Mouse (Mus musculus): ENCODE results near the gene Pkp3. TPM values are rescaled to one million over a fixed set of nuclear protein-coding genes. Genes with fewer than 3 reads are reported as not detected.
A peak's percentile ranks its signal among the peaks of the same experiment; 100 is the strongest.

Gene Pkp3
- total RNA-seq, 2 experiments from 2014 or later = not detected

GRCm38 (mm10) chr7:141103161-141103560, 25.1 kb downstream of the Pkp3 start:
- H3K4me3 ChIP-seq = no peak overlapping the region
- no peak for TF ChIP-seq CTCF (IDR thresholded peaks at IDR 0.05)
- H3K27ac ChIP-seq = no peak overlapping the region
- no peak for DNase-seq
- intact Hi-C loops (cut with DNase I) = no loop called here

GRCm38 (mm10) chr7:141115874-141116273, 37.9 kb downstream of the Pkp3 start:
- TF ChIP-seq CTCF (IDR thresholded peaks at IDR 0.05) = no peak
- Histone ChIP-seq H3K27ac (no peak overlapping the region), H3K4me3 (no peak overlapping the region)
- intact Hi-C loops (cut with DNase I) = no loop called here
- no peak for DNase-seq

- DNase-seq = no peak
- Histone ChIP-seq H3K27ac (no peak within 1 kb of the TSS), H3K4me3 (no peak within 1 kb of the TSS)
- TF ChIP-seq CTCF (IDR thresholded peaks at IDR 0.05) = no peak
- intact Hi-C loops (cut with DNase I) = no loop called here
Measured at GRCm38 (mm10) chr7:141117636-141118035, 39.6 kb downstream of the Pkp3 start, which contains the start of gene Ano9. Gene Ano9, minus strand, starts transcription at chr7:141117806.

GRCm38 (mm10) chr7:141119487-141119886, 41.5 kb downstream of the Pkp3 start:
- H3K4me3 ChIP-seq = no peak overlapping the region
- TF ChIP-seq CTCF (IDR thresholded peaks at IDR 0.05) = no peak
- H3K27ac ChIP-seq = no peak overlapping the region
- DNase-seq = no peak
- intact Hi-C loops (cut with DNase I) = no loop called here

DNA sequence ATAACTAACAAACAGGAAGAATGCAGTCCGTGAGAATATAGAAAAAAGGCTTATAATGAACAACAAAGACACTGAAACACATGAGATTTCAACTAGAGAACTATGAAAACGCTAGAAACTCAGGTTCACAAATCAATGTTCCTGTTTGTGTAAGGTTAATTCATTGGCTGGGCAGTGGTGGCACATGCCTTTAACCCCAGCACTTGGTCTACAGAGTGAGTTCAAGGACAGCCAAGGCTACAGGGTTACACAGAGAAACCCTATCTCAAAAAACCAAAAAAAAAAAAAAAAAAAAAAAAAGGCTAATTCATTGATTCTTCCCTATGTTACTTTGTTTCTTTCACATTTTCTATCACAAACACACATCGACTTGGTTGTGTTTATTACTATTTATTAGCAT, 42.6 kb downstream of the Pkp3 start:
- no peak for DNase-seq
- intact Hi-C loops (cut with DNase I) = no loop called here
- TF ChIP-seq CTCF (IDR thresholded peaks at IDR 0.05) = no peak
- Histone ChIP-seq H3K27ac (no peak overlapping the region), H3K4me3 (no peak overlapping the region)

DNA sequence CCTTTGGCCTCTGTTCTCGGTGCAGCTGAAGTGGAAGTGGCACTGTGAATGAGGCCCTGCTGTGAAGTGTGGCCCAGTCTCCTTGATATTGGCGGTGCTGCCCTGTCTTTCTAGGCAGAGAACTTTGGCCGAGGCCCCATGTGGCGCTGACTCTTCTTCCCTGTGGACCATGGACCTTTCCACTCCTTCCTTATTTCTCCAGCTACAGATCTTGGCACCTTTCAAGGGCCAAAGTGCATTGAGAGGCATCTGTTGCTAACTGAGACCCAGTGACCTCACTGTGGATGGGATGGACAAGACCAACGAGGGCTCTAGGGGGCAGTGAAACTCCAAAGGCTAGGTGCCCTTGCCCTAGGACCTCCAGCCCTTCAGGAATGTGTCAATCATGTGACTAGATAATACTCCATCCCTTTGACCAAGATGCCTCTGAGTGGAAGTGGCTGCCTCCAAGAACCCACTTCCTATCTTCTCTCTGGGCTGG, 43.1 kb downstream of the Pkp3 start:
- H3K27ac ChIP-seq = peak overlapping the region; percentile 13
- no peak for DNase-seq
- H3K4me3 ChIP-seq = no peak overlapping the region
- intact Hi-C loops (cut with DNase I) = no loop called here
- no peak for TF ChIP-seq CTCF (IDR thresholded peaks at IDR 0.05)

DNA sequence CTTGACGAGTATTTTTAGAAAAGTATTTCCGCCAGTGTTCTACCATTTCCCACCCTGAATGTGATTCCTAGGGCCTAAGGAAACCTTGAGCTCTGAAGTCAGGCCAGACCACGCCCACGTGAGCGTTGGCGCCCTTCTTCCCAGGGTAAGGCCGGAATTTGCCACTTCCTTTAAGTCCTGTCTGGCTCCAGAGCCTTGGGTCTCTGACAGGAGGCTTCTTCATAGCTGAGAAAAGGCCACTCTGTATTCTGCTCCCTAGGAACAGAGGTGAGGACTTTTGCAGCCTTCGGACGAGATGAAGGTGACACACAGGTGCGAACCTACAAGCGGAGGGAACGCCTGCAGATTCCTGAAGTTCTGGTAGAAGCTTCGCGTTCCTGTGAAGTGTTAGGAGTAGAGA, 44.2 kb downstream of the Pkp3 start, which contains the start of gene Ptdss2:
Gene Ptdss2 (plus strand): TSS at position 138 of the 400 bp plus-strand sequence.
- peak within 1 kb of the TSS; percentile 89 for H3K27ac ChIP-seq
- intact Hi-C loops (cut with DNase I) = loop anchor here (2.0 kb wide), 1 partner anchor 51 kb away; the partner anchor contains the start of gene Rnh1
- TF ChIP-seq CTCF (IDR thresholded peaks at IDR 0.05) = no peak
- peak within 1 kb of the TSS; percentile 73 for H3K4me3 ChIP-seq
- DNase-seq = peak; percentile 49

DNA sequence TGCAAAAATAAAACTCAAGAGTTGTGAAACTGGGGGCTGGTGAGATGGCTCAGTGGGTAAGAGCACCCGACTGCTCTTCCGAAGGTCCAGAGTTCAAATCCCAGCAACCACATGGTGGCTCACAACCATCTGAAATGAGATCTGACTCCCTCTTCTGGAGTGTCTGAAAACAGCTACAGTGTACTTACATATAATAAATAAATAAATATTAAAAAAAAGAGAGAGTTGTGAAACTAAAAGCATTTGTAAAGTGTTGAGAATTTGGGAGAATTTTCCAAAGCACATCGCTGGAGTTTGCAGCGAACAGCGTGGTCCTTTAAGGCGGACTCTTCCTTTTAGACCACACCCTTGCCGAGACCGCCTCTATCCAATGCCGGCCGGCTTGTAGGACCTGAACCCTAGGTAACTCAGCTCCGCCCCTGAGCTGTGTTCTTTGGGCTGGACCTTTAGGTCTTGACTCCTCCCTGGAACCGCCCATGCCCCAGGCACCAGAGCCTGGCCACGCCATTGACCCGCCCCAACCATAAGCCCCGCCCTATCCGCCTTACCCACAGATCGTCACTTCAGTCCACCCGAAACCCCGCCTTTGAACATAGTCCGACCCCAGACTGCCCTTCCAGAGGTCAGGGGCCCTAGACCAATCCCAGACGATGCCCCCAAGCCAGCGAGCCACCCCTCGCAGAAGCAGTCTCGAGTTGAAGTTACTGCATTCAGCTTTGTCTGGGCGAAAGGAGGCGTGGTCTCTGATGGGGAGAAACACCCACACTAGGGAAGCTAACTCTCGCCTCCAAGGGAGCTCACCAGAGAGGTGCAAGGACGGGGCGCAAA, 44.9 kb downstream of the Pkp3 start:
- Histone ChIP-seq H3K27ac (peak overlapping the region; percentile 89), H3K4me3 (peak overlapping the region; percentile 73)
- intact Hi-C loops (cut with DNase I) = loop anchor here (2.0 kb wide), 1 partner anchor 50 kb away; the partner anchor contains the start of gene Rnh1
- peak; percentile 97 for DNase-seq
- peak; percentile 2; the same call in 1 of the 2 replicates for TF ChIP-seq CTCF (IDR thresholded peaks at IDR 0.05)

- intact Hi-C loops (cut with DNase I) = loop anchor here (2.0 kb wide), 1 partner anchor 49 kb away; the partner anchor contains the start of gene Rnh1
- H3K27ac ChIP-seq = peak overlapping the region; percentile 89
- TF ChIP-seq CTCF (IDR thresholded peaks at IDR 0.05) = no peak
- H3K4me3 ChIP-seq = peak overlapping the region; percentile 73
- DNase-seq = no peak
Measured at GRCm38 (mm10) chr7:141123517-141123856, 45.5 kb downstream of the Pkp3 start.

- DNase-seq = peak; percentile 93
- intact Hi-C loops (cut with DNase I) = no loop called here
- Histone ChIP-seq H3K27ac (peak overlapping the region; percentile 86), H3K4me3 (peak overlapping the region; percentile 86)
- TF ChIP-seq CTCF (IDR thresholded peaks at IDR 0.05) = no peak
Measured at GRCm38 (mm10) chr7:141131024-141131820, 53.2 kb downstream of the Pkp3 start.

DNA sequence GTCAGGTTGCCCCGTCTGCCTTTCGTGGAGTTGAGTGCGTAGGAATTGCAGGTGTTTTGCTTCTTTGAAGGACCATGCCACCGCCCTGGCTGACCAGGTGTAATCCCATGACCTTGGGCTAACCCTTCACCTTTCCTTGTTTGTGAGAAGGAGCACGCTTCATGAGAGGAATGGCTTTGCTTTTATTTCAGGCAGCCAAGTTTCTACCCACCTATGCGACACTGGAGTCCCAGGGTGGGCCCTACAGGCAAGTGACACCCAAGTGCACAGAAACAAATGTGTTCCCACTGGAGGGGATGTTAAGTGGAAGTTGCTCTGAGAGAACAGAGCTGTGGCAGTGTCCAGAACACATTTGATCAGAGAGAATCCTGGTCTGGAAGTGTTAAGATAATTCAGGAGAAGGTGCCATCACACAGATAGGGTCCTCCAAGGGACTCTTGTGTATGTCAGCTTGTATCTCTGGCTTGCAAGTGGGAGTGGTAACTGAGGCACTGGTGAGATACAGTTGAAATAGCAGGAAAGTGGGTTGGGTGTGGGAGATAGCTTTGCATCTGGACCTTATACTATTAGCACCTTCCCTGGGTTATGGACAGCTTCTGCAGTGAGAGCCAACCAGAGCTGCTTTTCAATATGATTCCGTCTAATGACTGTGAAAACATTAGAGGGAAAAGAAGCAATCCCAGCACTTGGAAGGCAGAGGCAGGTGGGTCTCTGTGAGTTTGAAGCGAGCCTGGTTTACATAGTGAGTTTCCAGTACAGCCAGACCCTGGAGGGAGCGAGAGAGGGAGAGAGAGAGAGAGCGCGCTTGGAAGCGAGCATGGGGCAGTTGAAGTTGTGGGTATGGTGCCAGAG, 54.1 kb downstream of the Pkp3 start:
- DNase-seq = no peak
- Histone ChIP-seq H3K4me3 (peak overlapping the region; percentile 86), H3K27ac (peak overlapping the region; percentile 86)
- intact Hi-C loops (cut with DNase I) = no loop called here
- no peak for TF ChIP-seq CTCF (IDR thresholded peaks at IDR 0.05)

Other genes starting within 250 kb of the Pkp3 start
- not detected for gene Urah, start 243.2 kb upstream of the Pkp3 start, total RNA-seq (2021)
- gene Scgb1c1, start 232.7 kb upstream of the Pkp3 start, total RNA-seq (2021) = not detected
- gene Odf3, start 230.4 kb upstream of the Pkp3 start, total RNA-seq (2021) = not detected
- gene Gm45785, start 221.9 kb upstream of the Pkp3 start, total RNA-seq (2021) = not detected
- 10 to 100 TPM; 12.7 TPM for gene Ric8a, start 221.3 kb upstream of the Pkp3 start, total RNA-seq (2021)
- 1 to 10 TPM; 6.0 to 6.9 TPM for gene Bet1l, start 220.6 kb upstream of the Pkp3 start, total RNA-seq (2021)
- 10 to 100 TPM; 84.5 to 89.3 TPM for gene Psmd13, start 196.2 kb upstream of the Pkp3 start, total RNA-seq (2021)
- 10 to 100 TPM; 20.4 to 27.3 TPM for gene Sirt3, start 195.9 kb upstream of the Pkp3 start, total RNA-seq (2021)
- 1,000 to 10,000 TPM; 2,055 to 2,295 TPM for gene Cox8b, start 177.8 kb upstream of the Pkp3 start, total RNA-seq (2021)
- not detected for gene Nlrp6, start 157.3 kb upstream of the Pkp3 start, total RNA-seq (2021)
- gene Pgghg, start 136.8 kb upstream of the Pkp3 start, total RNA-seq (2021) = 1 to 10 TPM; 3.8 to 5.6 TPM
- gene Ifitm5, start 127.9 kb upstream of the Pkp3 start, total RNA-seq (2021) = under 1 TPM in 1 of 2 experiments, not detected in 1; 0.33 TPM
- gene Gm45717, start 122.3 kb upstream of the Pkp3 start, total RNA-seq (2021) = not detected
- 10 to 100 TPM; 42.2 to 82.6 TPM for gene Ifitm2, start 122.2 kb upstream of the Pkp3 start, total RNA-seq (2021)
- gene Ifitm1, start 111.0 kb upstream of the Pkp3 start, total RNA-seq (2021) = 1 to 10 TPM in 1 of 2 experiments, under 1 TPM in 1; 0.69 to 1.4 TPM
- 10 to 100 TPM; 30.8 to 49.0 TPM for gene Ifitm3, start 67.4 kb upstream of the Pkp3 start, total RNA-seq (2021)
- gene Ifitm6, start 60.3 kb upstream of the Pkp3 start, total RNA-seq (2021) = not detected
- not detected for gene Gm17387, start 49.1 kb upstream of the Pkp3 start, total RNA-seq (2021)
- under 1 TPM; 0.17 to 0.18 TPM for gene B4galnt4, start 17.1 kb upstream of the Pkp3 start, total RNA-seq (2021)
- gene Sigirr, start 22.4 kb downstream of the Pkp3 start, total RNA-seq (2021) = 1 to 10 TPM; 1.7 TPM
- gene Ano9, start 39.6 kb downstream of the Pkp3 start, total RNA-seq (2021) = not detected
- gene Ptdss2, start 44.2 kb downstream of the Pkp3 start, total RNA-seq (2021) = 10 to 100 TPM; 19.5 to 20.5 TPM
- 10 to 100 TPM; 46.5 to 50.9 TPM for gene Rnh1, start 94.6 kb downstream of the Pkp3 start, total RNA-seq (2021)
- gene Hras, start 115.8 kb downstream of the Pkp3 start, total RNA-seq (2021) = 100 to 1,000 TPM; 117 to 119 TPM
- gene Lrrc56, start 115.9 kb downstream of the Pkp3 start, total RNA-seq (2021) = 1 to 10 TPM; 1.7 to 2.1 TPM
- gene Lmntd2, start 135.9 kb downstream of the Pkp3 start, total RNA-seq (2021) = not detected
- under 1 TPM in 1 of 2 experiments, not detected in 1; 0.28 TPM for gene Rassf7, start 137.6 kb downstream of the Pkp3 start, total RNA-seq (2021)
- 10 to 100 TPM; 22.4 to 28.1 TPM for gene Phrf1, start 150.6 kb downstream of the Pkp3 start, total RNA-seq (2021)
- 1 to 10 TPM; 1.1 TPM for gene Irf7, start 188.3 kb downstream of the Pkp3 start, total RNA-seq (2021)
- not detected for gene Cdhr5, start 198.6 kb downstream of the Pkp3 start, total RNA-seq (2021)
- not detected for gene Sct, start 200.9 kb downstream of the Pkp3 start, total RNA-seq (2021)
- gene Drd4, start 213.8 kb downstream of the Pkp3 start, total RNA-seq (2021) = not detected
- gene Deaf1, start 249.5 kb downstream of the Pkp3 start, total RNA-seq (2021) = 10 to 100 TPM; 13.3 to 14.0 TPM
- gene Tmem80, start 249.5 kb downstream of the Pkp3 start, total RNA-seq (2021) = 10 to 100 TPM; 11.5 to 16.9 TPM

All from gastrocnemius, adult 2 months (tissue).